Mouse (Mus musculus): ENCODE data around the gene Ccdc155.

The Ccdc155 gene

GRCm38 (mm10) chr7:45141914-45142313 lies 62.8 kb downstream of the Ccdc155 start:
- peak in 1 of 2 experiments; percentile 5 for DNase-seq

GRCm38 (mm10) chr7:45141319-45141718 lies 63.4 kb downstream of the Ccdc155 start:
- no peak for DNase-seq

- DNase-seq, result peak in 1 of 2 experiments; percentile 75
These were observed 64.6 kb downstream of the Ccdc155 start for GRCm38 (mm10) chr7:45139904-45140723.

- DNase-seq, result no peak
These were observed 66.3 kb downstream of the Ccdc155 start for GRCm38 (mm10) chr7:45138403-45138802.

GRCm38 (mm10) chr7:45137171-45138006 lies 67.3 kb downstream of the Ccdc155 start:
- peak in 1 of 2 experiments; percentile 12 for DNase-seq

GRCm38 (mm10) chr7:45135993-45136567 lies 68.6 kb downstream of the Ccdc155 start, which contains the start of the genes Gm45713 and Flt3l:
Gene Gm45713, minus strand, starts transcription at chr7:45136231.
Gene Flt3l, minus strand, starts transcription at chr7:45136432.
- DNase-seq, result peak; percentile 94

- DNase-seq, result peak in 1 of 2 experiments; percentile 9
These were observed 69.3 kb downstream of the Ccdc155 start for GRCm38 (mm10) chr7:45135370-45135769.

- peak in 1 of 2 experiments; percentile 26 for DNase-seq
These were observed 70.1 kb downstream of the Ccdc155 start for GRCm38 (mm10) chr7:45134544-45135026.

Measured in cerebellum, postnatal 14 days (tissue).